Mouse (Mus musculus): Measurements from ENCODE around the gene Chchd10. TPM values are rescaled to one million over a fixed set of nuclear protein-coding genes. Genes with fewer than 3 reads are reported as not detected.

Chchd10 gene
- total and polyA plus RNA-seq, 2 experiments from 2014 or later, result 221 to 266 TPM

GRCm38 (mm10) chr10:75936909-75937667 lies 4.2 kb downstream of the Chchd10 start:
- Histone ChIP-seq H3K27me3 (ENCODE audit: insufficient read depth, low read length) (no peaks in the 10 kb centered on the region), H3K36me3 (ENCODE audit: insufficient read depth, low read length) (no peaks in the 10 kb centered on the region), H3K4me2 (ENCODE audit: low read depth, low read length, poor library complexity, severe bottlenecking) (peak overlapping the region; percentile 37), H3K4me1 (ENCODE audit: insufficient read depth, low read length) (no peaks in the 10 kb centered on the region), H3K9ac (replicated peaks; ENCODE audit: low read length, poor library complexity, severe bottlenecking) (no peak overlapping the region), H3K9me3 (ENCODE audit: low read length) (no peaks in the 10 kb centered on the region), H3K27ac (ENCODE audit: low read depth, low read length) (no peak overlapping the region), H3K4me3 (ENCODE audit: low read depth, low read length) (no peak overlapping the region)
- 38% methylated on average over 18 of the region's 18 CpGs for WGBS
- ATAC-seq (ENCODE audit: low FRiP score) (no peak), DNase-seq (ENCODE audit: low spot score) (no peak)
- TF ChIP-seq CTCF (IDR thresholded peaks at IDR 0.05), result no peak

- Histone ChIP-seq H3K27ac (ENCODE audit: low read depth, low read length) (no peak overlapping the region), H3K4me3 (ENCODE audit: low read depth, low read length) (no peak overlapping the region), H3K9me3 (ENCODE audit: low read length) (no peaks in the 10 kb centered on the region), H3K9ac (replicated peaks; ENCODE audit: low read length, poor library complexity, severe bottlenecking) (no peak overlapping the region), H3K36me3 (ENCODE audit: insufficient read depth, low read length) (no peaks in the 10 kb centered on the region), H3K4me2 (ENCODE audit: low read depth, low read length, poor library complexity, severe bottlenecking) (peak overlapping the region; percentile 37), H3K4me1 (ENCODE audit: insufficient read depth, low read length) (no peaks in the 10 kb centered on the region), H3K27me3 (ENCODE audit: insufficient read depth, low read length) (no peaks in the 10 kb centered on the region)
- no peak for TF ChIP-seq CTCF (IDR thresholded peaks at IDR 0.05)
- DNase-seq (ENCODE audit: low spot score) (no peak), ATAC-seq (ENCODE audit: low FRiP score) (no peak)
- WGBS, result 55% methylated on average over 10 of the region's 10 CpGs
Observed at GRCm38 (mm10) chr10:75937851-75938643, 5.1 kb downstream of the Chchd10 start.

GRCm38 (mm10) chr10:75939481-75940234 lies 6.7 kb downstream of the Chchd10 start:
- H3K27me3 ChIP-seq (ENCODE audit: insufficient read depth, low read length), result no peaks in the 10 kb centered on the region
- ATAC-seq (ENCODE audit: low FRiP score) (no peak), DNase-seq (ENCODE audit: low spot score) (no peak)
- H3K27ac ChIP-seq (ENCODE audit: low read depth, low read length), result no peak overlapping the region
- H3K9ac ChIP-seq (replicated peaks; ENCODE audit: low read length, poor library complexity, severe bottlenecking), result no peak overlapping the region
- no peaks in the 10 kb centered on the region for H3K9me3 ChIP-seq (ENCODE audit: low read length)
- no peak overlapping the region for H3K4me2 ChIP-seq (ENCODE audit: low read depth, low read length, poor library complexity, severe bottlenecking)
- WGBS, result 47% methylated on average over 9 of the region's 9 CpGs
- no peak overlapping the region for H3K4me3 ChIP-seq (ENCODE audit: low read depth, low read length)
- no peak for TF ChIP-seq CTCF (IDR thresholded peaks at IDR 0.05)
- H3K36me3 ChIP-seq (ENCODE audit: insufficient read depth, low read length), result no peaks in the 10 kb centered on the region
- no peaks in the 10 kb centered on the region for H3K4me1 ChIP-seq (ENCODE audit: insufficient read depth, low read length)

DNA sequence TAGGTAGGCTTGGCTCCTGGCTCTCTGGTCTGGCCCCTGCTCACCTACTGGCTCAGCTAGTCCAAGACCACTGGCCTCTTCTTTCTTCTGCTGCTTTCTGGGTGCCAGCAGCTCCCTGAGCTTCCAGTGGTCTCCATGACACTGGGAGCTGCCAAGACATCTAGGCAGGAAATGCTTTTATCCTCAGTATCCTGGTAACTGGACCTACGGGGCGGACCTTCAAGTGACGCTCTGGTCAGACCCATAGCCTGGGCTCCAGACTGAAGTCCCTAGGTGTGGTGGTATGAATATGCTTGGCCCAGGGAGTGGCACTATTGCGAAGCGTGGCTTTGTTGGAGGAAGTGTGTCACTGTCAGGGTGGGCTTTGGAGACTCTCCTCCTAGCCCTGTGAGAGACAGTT lies 7.6 kb downstream of the Chchd10 start, which contains the start of gene Gm867:
TSS of gene Gm867 (minus strand) at position 153 of the 400 bp plus-strand sequence.
- no peaks in the 10 kb centered on the region for H3K4me1 ChIP-seq (ENCODE audit: insufficient read depth, low read length)
- WGBS, result 70% methylated on average over 5 of the region's 5 CpGs
- DNase-seq (ENCODE audit: low spot score), result no peak
- H3K27me3 ChIP-seq (ENCODE audit: insufficient read depth, low read length), result no peaks in the 10 kb centered on the region
- H3K9ac ChIP-seq (replicated peaks; ENCODE audit: low read length, poor library complexity, severe bottlenecking), result no peak within 1 kb of the TSS
- H3K4me3 ChIP-seq (ENCODE audit: low read depth, low read length), result no peak within 1 kb of the TSS
- no peak within 1 kb of the TSS for H3K4me2 ChIP-seq (ENCODE audit: low read depth, low read length, poor library complexity, severe bottlenecking)
- TF ChIP-seq CTCF (IDR thresholded peaks at IDR 0.05), result no peak
- no peak within 1 kb of the TSS for H3K27ac ChIP-seq (ENCODE audit: low read depth, low read length)
- ATAC-seq (ENCODE audit: low FRiP score), result no peak
- no peaks in the 10 kb centered on the region for H3K36me3 ChIP-seq (ENCODE audit: insufficient read depth, low read length)
- no peaks in the 10 kb centered on the region for H3K9me3 ChIP-seq (ENCODE audit: low read length)

- Histone ChIP-seq H3K9ac (replicated peaks; ENCODE audit: low read length, poor library complexity, severe bottlenecking) (no peak overlapping the region), H3K27me3 (ENCODE audit: insufficient read depth, low read length) (no peaks in the 10 kb centered on the region), H3K36me3 (ENCODE audit: insufficient read depth, low read length) (no peaks in the 10 kb centered on the region), H3K9me3 (ENCODE audit: low read length) (no peaks in the 10 kb centered on the region), H3K4me3 (ENCODE audit: low read depth, low read length) (no peak overlapping the region), H3K4me2 (ENCODE audit: low read depth, low read length, poor library complexity, severe bottlenecking) (no peak overlapping the region), H3K27ac (ENCODE audit: low read depth, low read length) (no peak overlapping the region), H3K4me1 (ENCODE audit: insufficient read depth, low read length) (no peaks in the 10 kb centered on the region)
- no peak for TF ChIP-seq CTCF (IDR thresholded peaks at IDR 0.05)
- WGBS, result 69% methylated on average over 9 of the region's 9 CpGs
- DNase-seq (ENCODE audit: low spot score), result no peak
- ATAC-seq (ENCODE audit: low FRiP score), result no peak
Observed at GRCm38 (mm10) chr10:75941042-75941824, 8.3 kb downstream of the Chchd10 start.
